Mouse (Mus musculus) lung, adult 2 months (tissue): ENCODE data around the gene Smyd3. TPM values are rescaled to one million over a fixed set of nuclear protein-coding genes. Genes with fewer than 3 reads are reported as not detected.

ENCODE experiments used
- DNase-seq: peaks from one replicate; pipeline ENCODE4 v3.0.0; 2022
- H3K4me1 ChIP-seq: fragments of 200-500 bp; 2 replicates; pipeline ENCODE4 v1.6.1; 2011; ENCODE audit warnings: low read length; ENCODE audit not compliant: control insufficient read depth, insufficient read depth
- H3K4me3 ChIP-seq: fragments of 200-500 bp; replicated peaks from 2 replicates; pipeline ENCODE3; 2011; ENCODE audit warnings: low read depth, mild to moderate bottlenecking, control low read depth, low read length; ENCODE audit errors: extremely low read depth
- CTCF ChIP-seq: fragments of 200-500 bp; IDR thresholded peaks from 2 replicates; pipeline ENCODE4 v1.5.1; 2011; ENCODE audit warnings: mild to moderate bottlenecking, low read length, control low read depth; ENCODE audit not compliant: insufficient read depth
- POLR2A ChIP-seq: fragments of 200-500 bp; IDR thresholded peaks from 2 replicates; pipeline ENCODE4 v1.6.1; 2011; ENCODE audit warnings: low read depth, mild to moderate bottlenecking, control low read depth, low read length, borderline replicate concordance; ENCODE audit errors: extremely low read depth
- WGBS: fragments of 180-500 bp; shearing (Covaris S2); methylation state at CpG from one replicate; pipeline ENCODE4 v1.1.7; 2018; 5-methylcytosine and 5-hydroxymethylcytosine counted together
- polyA plus RNA-seq: library from polyadenylated mRNA; depleted of rRNA; stranded (reverse); fragments of >200 nt; gene quantifications from 2 replicates; pipeline ENCODE4 v1.2.3, GENCODE M21; 2012

Gene Smyd3
- polyA plus RNA-seq, 1 experiment: 4.7 TPM

DNA sequence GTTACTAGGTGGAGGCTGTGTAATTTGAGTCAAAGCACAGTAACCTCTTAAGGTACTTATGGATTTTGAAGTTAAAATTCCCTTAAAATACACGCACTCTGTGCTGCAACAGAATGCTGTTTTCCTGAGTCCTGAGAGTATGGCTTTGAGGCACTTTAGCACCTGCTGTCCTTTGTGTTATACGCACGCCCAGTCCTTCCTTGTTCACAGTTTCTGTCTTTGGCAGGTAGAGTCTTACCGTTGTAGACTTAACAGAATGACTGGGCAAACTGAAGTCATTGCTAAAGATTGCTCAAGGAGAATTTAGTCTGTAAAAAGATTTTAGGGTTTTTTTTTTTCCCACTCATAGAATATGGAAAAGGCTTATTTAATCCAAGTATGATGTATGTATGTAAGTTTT is 34.1 kb upstream of the Smyd3 start:
- Histone ChIP-seq H3K4me3 (no peak overlapping the region), H3K4me1 (peaks cover 21% of the 10 kb centered on the region)
- DNase-seq: no peak
- TF ChIP-seq POLR2A: no peak
- no peak for TF ChIP-seq CTCF
- 73% methylated on average over 4 of the region's 4 CpGs for WGBS

DNA sequence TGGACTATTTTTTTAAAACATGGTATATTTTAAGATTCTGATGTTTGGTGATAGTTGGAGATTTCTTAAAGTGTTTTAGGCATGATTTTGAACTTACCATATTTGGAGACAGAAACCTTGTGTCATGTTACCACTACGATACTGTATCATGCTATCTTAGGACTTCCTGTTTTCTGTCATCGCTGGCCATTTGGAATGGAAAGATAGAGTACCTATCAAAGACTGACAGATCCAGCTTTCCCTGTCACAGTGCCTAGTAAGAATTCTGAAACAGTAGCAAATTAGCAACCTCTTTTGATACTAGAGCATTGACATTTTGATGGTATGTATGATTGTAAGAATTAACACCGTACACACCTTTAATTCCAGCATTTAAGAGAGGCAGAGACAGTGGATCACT is 33.5 kb upstream of the Smyd3 start:
- TF ChIP-seq CTCF (no peak), POLR2A (no peak)
- WGBS: 49% methylated on average over 3 of the region's 3 CpGs

DNA sequence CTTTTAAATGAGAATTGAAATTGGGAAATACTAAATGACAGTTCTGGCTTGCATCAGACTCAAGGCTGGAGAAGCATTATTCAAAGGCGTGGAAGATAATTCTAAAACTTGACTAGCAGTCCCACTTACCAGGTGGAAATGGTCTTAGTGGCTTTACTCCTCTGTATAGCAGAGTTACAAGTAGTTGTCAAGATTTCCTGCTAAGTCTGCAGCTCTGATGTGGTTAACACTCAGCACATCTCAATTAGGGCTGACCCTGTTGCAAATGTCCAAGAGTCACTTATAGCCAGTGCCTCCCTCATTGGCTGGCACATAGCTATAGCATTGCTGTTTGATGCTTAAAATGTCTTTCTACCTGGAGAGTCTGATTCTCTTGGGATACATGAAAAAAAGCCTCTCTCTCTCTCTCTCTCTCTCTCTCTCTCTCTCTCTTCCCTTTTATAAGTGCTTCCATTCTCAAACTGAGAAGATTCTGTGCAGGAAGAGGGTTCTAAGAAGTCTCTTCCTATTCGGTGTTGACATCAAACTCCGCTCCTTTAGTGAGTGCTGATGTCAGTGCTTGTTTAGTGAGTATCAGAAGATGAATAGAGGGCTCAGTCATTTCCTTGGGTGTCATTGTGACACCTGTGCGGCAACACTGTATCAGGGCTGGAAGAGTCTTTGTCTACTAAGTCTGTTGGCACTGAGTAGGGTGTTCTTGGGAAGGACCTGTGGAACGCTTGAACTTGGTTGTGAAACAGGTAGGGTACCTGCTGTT is 31.3 kb upstream of the Smyd3 start:
- peaks cover 24% of the 10 kb centered on the region for H3K4me1 ChIP-seq
- no peak for DNase-seq
- H3K4me3 ChIP-seq: no peak overlapping the region
- 65% methylated on average over 5 of the region's 5 CpGs for WGBS
- TF ChIP-seq POLR2A: no peak
- TF ChIP-seq CTCF: no peak

More for the DNA sequence above, 33.5 kb upstream of the Smyd3 start:
- peaks cover 21% of the 10 kb centered on the region for H3K4me1 ChIP-seq
- no peak overlapping the region for H3K4me3 ChIP-seq
- DNase-seq: no peak

DNA sequence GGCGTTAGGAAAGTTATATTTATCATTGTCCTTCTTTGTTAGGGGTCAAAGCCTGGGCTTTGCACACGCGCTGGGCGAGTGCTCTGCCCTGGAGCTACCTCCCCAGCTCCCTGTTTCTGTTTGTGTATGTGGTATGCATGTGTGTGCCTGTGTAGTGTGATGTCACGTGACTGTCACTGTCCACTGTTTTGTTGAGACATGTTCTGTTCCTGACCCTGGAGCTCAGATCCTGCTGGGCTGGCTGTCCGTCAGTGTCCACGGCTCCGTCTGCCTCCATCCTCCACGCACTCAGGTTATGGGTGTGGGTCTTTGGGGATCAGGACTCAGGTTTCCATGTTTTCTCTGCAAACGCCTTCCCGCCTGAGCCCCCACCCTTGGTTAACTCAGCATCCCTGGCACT is 30.4 kb upstream of the Smyd3 start:
- Histone ChIP-seq H3K4me1 (peaks cover 18% of the 10 kb centered on the region), H3K4me3 (no peak overlapping the region)
- 69% methylated on average over 11 of the region's 11 CpGs for WGBS
- DNase-seq: no peak
- no peak for TF ChIP-seq CTCF
- no peak for TF ChIP-seq POLR2A

DNA sequence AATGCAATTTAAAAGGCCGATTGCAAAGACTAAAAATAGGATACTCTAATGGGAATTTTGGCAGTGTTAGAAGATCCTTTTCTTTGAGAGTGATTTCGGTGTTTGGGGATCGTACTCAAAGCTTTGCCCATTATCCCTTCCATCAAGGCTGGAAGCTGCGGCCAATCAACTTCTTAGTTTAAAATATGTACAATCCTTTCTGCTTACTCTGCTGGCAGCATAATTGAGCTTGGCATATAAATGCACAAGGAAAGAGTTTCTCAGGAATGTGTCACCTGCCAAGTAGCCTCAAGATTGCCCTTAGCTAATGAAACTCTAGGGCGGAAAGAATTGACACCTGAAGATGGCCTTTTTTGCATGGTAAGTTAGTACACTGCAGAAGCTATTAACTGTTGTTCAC is 29.3 kb upstream of the Smyd3 start:
- H3K4me1 ChIP-seq: peaks cover 14% of the 10 kb centered on the region
- 12% methylated on average over 5 of the region's 5 CpGs for WGBS
- H3K4me3 ChIP-seq: peak overlapping the region; percentile 64
- DNase-seq: no peak
- TF ChIP-seq CTCF: no peak
- no peak for TF ChIP-seq POLR2A

DNA sequence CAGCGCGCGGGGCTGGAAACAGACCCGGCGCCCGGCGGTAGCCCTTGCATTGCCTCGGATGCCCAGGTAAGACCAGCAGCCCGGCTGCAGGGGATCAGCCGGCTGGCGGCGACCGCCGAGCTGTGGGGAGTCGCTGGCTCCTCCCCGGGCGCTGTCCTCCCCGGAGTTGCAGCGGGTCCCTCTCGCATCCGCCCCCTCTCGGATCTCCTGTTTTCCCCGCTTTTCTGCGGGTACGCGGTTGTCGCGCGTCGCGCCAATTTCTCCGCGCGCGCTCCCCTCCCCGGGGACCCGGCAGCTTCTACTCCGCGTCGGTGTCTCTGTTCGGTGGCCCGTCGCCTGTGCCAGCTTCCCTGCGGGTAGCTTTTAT is 28.7 kb upstream of the Smyd3 start:
- DNase-seq: no peak
- under 1% methylated on average over 44 of the region's 44 CpGs for WGBS
- Histone ChIP-seq H3K4me1 (peaks cover 12% of the 10 kb centered on the region), H3K4me3 (peak overlapping the region; percentile 64)
- no peak for TF ChIP-seq CTCF
- 0 out of 2 replicates have a peak, but pooled peaks have one; percentile 31 for TF ChIP-seq POLR2A

DNA sequence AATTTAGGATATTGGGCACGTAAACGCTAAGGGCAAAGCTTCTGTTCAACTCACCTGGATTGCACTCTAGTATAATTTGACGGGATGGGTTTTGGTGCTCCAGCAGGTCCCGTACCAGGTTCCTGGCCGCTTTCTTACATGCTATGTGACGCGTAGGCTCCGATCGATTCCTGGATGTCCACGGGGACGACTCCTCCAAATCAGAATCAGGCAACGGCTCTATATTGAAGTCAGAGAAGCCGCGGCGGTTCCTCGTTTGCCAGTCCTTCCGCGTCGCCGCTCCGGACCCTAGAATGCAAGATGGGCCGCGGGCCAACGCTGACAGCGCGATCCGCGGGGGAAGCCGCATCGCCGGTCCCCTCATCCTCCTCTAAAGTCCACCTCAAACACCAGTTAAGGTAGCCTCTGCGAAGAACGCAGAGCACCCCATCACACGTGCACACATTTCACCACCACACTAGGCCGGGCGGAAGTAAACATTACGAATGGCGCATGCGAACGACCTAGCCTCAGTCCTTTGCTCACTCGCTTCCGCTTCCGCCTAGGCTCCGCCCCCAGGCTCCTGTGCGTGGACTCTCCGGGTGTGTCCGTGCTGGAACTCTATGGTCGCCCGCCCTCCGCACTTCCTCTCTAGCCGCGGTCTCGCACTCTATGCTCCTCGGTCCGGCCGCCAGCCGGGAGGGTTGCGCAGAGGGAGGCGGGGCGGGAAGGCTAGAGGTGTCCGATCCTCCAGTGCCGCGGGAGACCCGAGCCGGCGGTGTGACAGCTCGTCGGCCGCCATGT is 28.1 kb upstream of the Smyd3 start, which contains the start of the genes Tfb2m and Cnst:
Gene Tfb2m, minus strand, starts transcription at position 500 of the 783 bp plus-strand sequence.
Gene Cnst, plus strand, starts transcription at position 603 of the 783 bp plus-strand sequence.
- Histone ChIP-seq H3K4me3 (peak within 1 kb of the TSS; percentile 64), H3K4me1 (peaks cover 12% of the 10 kb centered on the region; the same call in 1 of the 2 replicates)
- peak; percentile 97 for DNase-seq
- under 1% methylated on average over 69 of the region's 69 CpGs for WGBS

DNA sequence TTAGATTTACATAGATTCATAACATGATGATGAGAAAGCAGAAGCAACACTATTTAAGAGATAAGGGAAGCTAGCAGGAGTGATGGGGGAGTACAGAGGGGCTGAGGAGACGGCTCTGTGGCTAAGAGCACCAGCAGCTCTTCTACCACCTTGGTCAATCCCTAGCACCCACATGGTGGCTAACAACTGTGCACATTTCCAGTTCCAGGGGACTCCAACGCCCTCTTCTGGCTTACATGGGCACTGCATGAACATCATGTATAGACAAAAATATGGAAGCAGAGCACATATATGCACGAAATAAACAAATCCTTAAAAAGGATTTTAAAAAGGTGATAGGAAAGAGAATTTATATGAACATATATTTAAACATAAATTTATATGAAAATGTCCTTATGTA is 23.7 kb upstream of the Smyd3 start:
- H3K4me3 ChIP-seq: no peak overlapping the region
- peaks cover 3% of the 10 kb centered on the region; the same call in 1 of the 2 replicates for H3K4me1 ChIP-seq
- TF ChIP-seq POLR2A (no peak), CTCF (0 out of 2 replicates have a peak, but pooled peaks have one; percentile 6)
- WGBS: 63% methylated on average over 3 of the region's 3 CpGs
- no peak for DNase-seq

DNA sequence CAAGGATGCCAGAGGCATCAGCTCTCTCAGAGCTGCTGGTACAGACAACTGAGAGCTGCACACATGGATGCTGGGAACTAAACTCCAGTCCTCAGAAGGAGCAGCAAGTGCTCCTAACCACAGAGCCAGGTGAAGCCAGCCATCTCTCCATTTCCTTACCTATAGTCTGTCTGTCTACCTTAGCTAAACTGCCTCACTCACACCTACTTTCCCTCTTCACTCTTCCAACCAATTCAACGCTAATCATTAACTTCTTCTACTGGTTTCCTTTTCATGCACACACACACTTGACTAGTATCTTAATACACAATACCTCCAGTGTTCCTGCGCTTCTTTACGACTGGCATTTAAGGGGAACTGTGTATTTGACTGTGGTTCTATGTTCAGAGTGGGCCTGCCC is 22.0 kb upstream of the Smyd3 start:
- no peak for DNase-seq
- TF ChIP-seq CTCF (no peak), POLR2A (no peak)
- Histone ChIP-seq H3K4me1 (peaks cover 3% of the 10 kb centered on the region; the same call in 1 of the 2 replicates), H3K4me3 (no peak overlapping the region)
- WGBS: 75% methylated on average over 3 of the region's 3 CpGs

DNA sequence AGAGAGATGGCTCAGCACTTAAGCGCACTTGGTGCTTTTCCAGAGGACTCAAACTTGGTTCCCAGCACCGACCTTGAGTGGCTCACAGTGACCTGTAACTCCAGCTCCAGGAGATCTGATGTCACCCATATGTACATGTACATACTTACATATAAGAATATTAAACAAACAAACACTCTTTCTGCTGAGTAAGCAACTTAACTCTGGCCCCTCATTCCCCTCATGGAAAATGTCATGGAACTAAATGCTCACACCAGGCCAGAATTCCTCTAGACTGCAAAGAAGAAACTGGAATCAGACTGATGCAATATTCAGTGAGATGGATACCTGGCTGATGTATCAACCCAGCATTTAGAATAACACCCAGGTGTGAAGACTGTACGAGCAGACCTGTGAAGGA is 21.2 kb upstream of the Smyd3 start:
- TF ChIP-seq CTCF: no peak
- no peak for TF ChIP-seq POLR2A
- no peak overlapping the region for H3K4me3 ChIP-seq
- DNase-seq: no peak
- 88% methylated on average over 3 of the region's 3 CpGs for WGBS
- H3K4me1 ChIP-seq: peaks cover 3% of the 10 kb centered on the region; the same call in 1 of the 2 replicates
